8 mouse cellular contexts compared by ENCODE assay signal in genomic region chr14:120278290-120279244, GRCm38 (mm10). TPM values are rescaled to one million over a fixed set of nuclear protein-coding genes. Genes with fewer than 3 reads are reported as not detected.
DNase-seq lines count a peak whose midpoint lies in the region; ATAC-seq lines count a peak whose summit lies in the region.

No protein-coding gene starts in this region.

- H3K4me3 ChIP-seq in embryonic facial prominence, embryonic 13.5 days = peak overlapping the region; percentile 74
- peak overlapping the region; percentile 67 for H3K4me3 ChIP-seq in hindbrain, embryonic 10.5 days
- H3K4me3 ChIP-seq in limb, embryonic 13.5 days = peak overlapping the region; percentile 66
- peak overlapping the region; percentile 15; the same call in 1 of the 2 replicates for H3K4me3 ChIP-seq in midbrain, embryonic 12.5 days

- H3K4me2 ChIP-seq in embryonic facial prominence, embryonic 13.5 days = peak overlapping the region; percentile 95
- peak overlapping the region; percentile 97 for H3K4me2 ChIP-seq in limb, embryonic 13.5 days (replicated peaks)
- H3K4me2 ChIP-seq in midbrain, embryonic 12.5 days (replicated peaks) = peak overlapping the region; percentile 64

- peak; percentile 18 for DNase-seq in left cerebral cortex, postnatal 4 days
- no peak for DNase-seq in left cerebral cortex, adult 18-20 months (ENCODE audit: low spot score in 2 of 2)
- DNase-seq in MN1 (ENCODE audit: low spot score) = peak; percentile 85
- DNase-seq in hindbrain, embryonic 10.5 days (ENCODE audit: low spot score) = peak; percentile 50
- no peak for DNase-seq in left cerebral cortex, adult 9 months (ENCODE audit: low spot score in 2 of 2)

- ATAC-seq in embryonic facial prominence, embryonic 13.5 days (ENCODE audit: insufficient number of reproducible peaks, insufficient read depth, low FRiP score, low TSS enrichment, low read depth) = no peak
- ATAC-seq in limb, embryonic 13.5 days (ENCODE audit: low FRiP score, low read depth) = 0 out of 2 replicates have a peak, but pooled peaks have one; percentile 20
- no peak for ATAC-seq in midbrain, embryonic 12.5 days (ENCODE audit: low FRiP score, low read depth)

- no peaks in the 10 kb centered on the region for H3K27me3 ChIP-seq in embryonic facial prominence, embryonic 13.5 days
- no peaks in the 10 kb centered on the region for H3K27me3 ChIP-seq in hindbrain, embryonic 10.5 days (ENCODE audit: insufficient read depth, poor library complexity, severe bottlenecking)
- no peaks in the 10 kb centered on the region for H3K27me3 ChIP-seq in limb, embryonic 13.5 days
- no peaks in the 10 kb centered on the region for H3K27me3 ChIP-seq in midbrain, embryonic 12.5 days

- whole genome bisulfite sequencing in embryonic facial prominence, embryonic 13.5 days = 10% methylated on average over 21 of the region's 21 CpGs
- 53% methylated on average over 21 of the region's 21 CpGs for WGBS in hindbrain, embryonic 10.5 days
- 14% methylated on average over 21 of the region's 21 CpGs for WGBS in limb, embryonic 13.5 days
- WGBS in midbrain, embryonic 12.5 days = 48% methylated on average over 21 of the region's 21 CpGs

- intact Hi-C loops in left cerebral cortex, postnatal 4 days (cut with DNase I) = loop anchor here (5.0 kb wide), 2 partner anchors 114 to 141 kb away; no protein-coding TSS in a partner anchor

- 0 out of 2 replicates have a peak, but pooled peaks cover 4% of the 10 kb centered on the region for H3K36me3 ChIP-seq in embryonic facial prominence, embryonic 13.5 days
- no peaks in the 10 kb centered on the region for H3K36me3 ChIP-seq in hindbrain, embryonic 10.5 days
- H3K36me3 ChIP-seq in limb, embryonic 13.5 days = no peaks in the 10 kb centered on the region
- H3K36me3 ChIP-seq in midbrain, embryonic 12.5 days = no peaks in the 10 kb centered on the region

- H3K27ac ChIP-seq in embryonic facial prominence, embryonic 13.5 days = peak overlapping the region; percentile 98
- peak overlapping the region; percentile 88 for H3K27ac ChIP-seq in hindbrain, embryonic 10.5 days
- H3K27ac ChIP-seq in limb, embryonic 13.5 days = peak overlapping the region; percentile 95
- H3K27ac ChIP-seq in midbrain, embryonic 12.5 days (replicated peaks) = peak overlapping the region; percentile 10; the same call in 1 of the 2 replicates

- H3K9me3 ChIP-seq in embryonic facial prominence, embryonic 13.5 days = no peaks in the 10 kb centered on the region
- H3K9me3 ChIP-seq in hindbrain, embryonic 10.5 days = no peaks in the 10 kb centered on the region
- no peaks in the 10 kb centered on the region for H3K9me3 ChIP-seq in limb, embryonic 13.5 days
- no peaks in the 10 kb centered on the region for H3K9me3 ChIP-seq in midbrain, embryonic 12.5 days

- peak overlapping the region; percentile 85 for H3K9ac ChIP-seq in embryonic facial prominence, embryonic 13.5 days
- H3K9ac ChIP-seq in limb, embryonic 13.5 days = peak overlapping the region; percentile 85
- no peak overlapping the region; the same call in 1 of the 2 replicates for H3K9ac ChIP-seq in midbrain, embryonic 12.5 days (replicated peaks)

- H3K4me1 ChIP-seq in embryonic facial prominence, embryonic 13.5 days = peaks cover 68% of the 10 kb centered on the region
- peaks cover 60% of the 10 kb centered on the region for H3K4me1 ChIP-seq in hindbrain, embryonic 10.5 days (replicated peaks)
- peaks cover 60% of the 10 kb centered on the region for H3K4me1 ChIP-seq in limb, embryonic 13.5 days
- H3K4me1 ChIP-seq in midbrain, embryonic 12.5 days = peaks cover 44% of the 10 kb centered on the region

RNA-seq across cellular contexts. Expression of gene Mbnl2, which starts 3.1 kb away (rescaled TPM):
- 10 to 100 TPM; 39.9 to 41.2 TPM for total RNA-seq in left cerebral cortex, postnatal 4 days (2021)
- 100 to 1,000 TPM; 241 to 268 TPM for total RNA-seq in left cerebral cortex, adult 18-20 months (2021)
- 146 and 173 TPM in 2 replicates for polyA plus RNA-seq in embryonic facial prominence, embryonic 13.5 days (2015; fragmentation: Nextera tagmentation; extraction: Ambion mirVana)
- polyA plus RNA-seq in hindbrain, embryonic 10.5 days (2016; fragmentation: Nextera tagmentation; extraction: Ambion mirVana) = 29.4 and 31.8 TPM in 2 replicates
- 127 TPM in 2 replicates for polyA plus RNA-seq in limb, embryonic 13.5 days (2015; fragmentation: Nextera tagmentation; extraction: Ambion mirVana)
- polyA plus RNA-seq in midbrain, embryonic 12.5 days (2016; fragmentation: Nextera tagmentation; extraction: Ambion mirVana) = 30.6 and 39.8 TPM in 2 replicates

Comparison
In these comparisons a context has a peak if more than half of its experiments do, and no peak if none do; other contexts are left out.
1. DNase-seq: peak in left cerebral cortex, postnatal 4 days (single experiment), MN1 (single experiment) and hindbrain, embryonic 10.5 days (single experiment); none in left cerebral cortex, adult 18-20 months (0 of 2) and left cerebral cortex, adult 9 months (0 of 2).
2. H3K27ac ChIP-seq: peak in every context shown above with its lines; median percentile 98 in embryonic facial prominence, embryonic 13.5 days; 95 in limb, embryonic 13.5 days; 88 in hindbrain, embryonic 10.5 days; 10 in midbrain, embryonic 12.5 days.
3. H3K4me3 ChIP-seq: peak in every context shown above with its lines; median percentile 74 in embryonic facial prominence, embryonic 13.5 days; 67 in hindbrain, embryonic 10.5 days; 66 in limb, embryonic 13.5 days; 15 in midbrain, embryonic 12.5 days.
4. Peak in every context shown above with its lines, with median percentiles within 50 percentile points of each other: H3K4me2 ChIP-seq.